Comparison of ENCODE assay signal across 19 mouse cellular contexts in genomic region chr13:107499296-107499695, GRCm38 (mm10).
"Had no signal": no experiment of that assay in that cellular context is flagged by ENCODE, and none has a peak within 500 bp of the region (broad histone marks: within the 10 kb centered on the region; RNA-seq: fewer than 3 reads in every experiment).

No protein-coding gene starts in this region.

- H3K4me2 ChIP-seq: limb, embryonic 12.5 days; limb, embryonic 15.5 days; liver, embryonic 13.5 days; lung, embryonic 14.5 days; midbrain, embryonic 12.5 days; midbrain, embryonic 15.5 days; neural tube, embryonic 13.5 days; stomach, embryonic 15.5 days had no signal

- H3K9me3 ChIP-seq: limb, embryonic 12.5 days; limb, embryonic 15.5 days; liver, embryonic 13.5 days; midbrain, embryonic 12.5 days; midbrain, embryonic 15.5 days; neural tube, embryonic 13.5 days; stomach, embryonic 15.5 days had no signal

- H3K9ac ChIP-seq: limb, embryonic 12.5 days; limb, embryonic 15.5 days; liver, embryonic 13.5 days; lung, embryonic 14.5 days; midbrain, embryonic 12.5 days; midbrain, embryonic 15.5 days; neural tube, embryonic 13.5 days; stomach, embryonic 15.5 days had no signal

- H3K4me1 ChIP-seq: limb, embryonic 15.5 days; liver, embryonic 13.5 days; stomach, embryonic 15.5 days had no signal

- H3K27ac ChIP-seq: kidney, postnatal 0 days; layer of hippocampus, adult 2 months; limb, embryonic 12.5 days; limb, embryonic 15.5 days; liver, embryonic 13.5 days; midbrain, embryonic 12.5 days; midbrain, embryonic 15.5 days; stomach, embryonic 15.5 days had no signal

- H3K4me3 ChIP-seq: layer of hippocampus, adult 2 months; limb, embryonic 12.5 days; limb, embryonic 15.5 days; liver, embryonic 13.5 days; midbrain, embryonic 12.5 days; midbrain, embryonic 15.5 days; myocyte; neural tube, embryonic 13.5 days; stomach, embryonic 15.5 days had no signal

- DNase-seq: kidney, adult 2 months; kidney, postnatal 25 days; layer of hippocampus, adult 9-11 months; liver, embryonic 13.5 days; lung, embryonic 14.5 days; retina, postnatal 1 day; right cerebral cortex, postnatal 25 days; spleen, adult 18-20 months; thymus, postnatal 25 days had no signal

- H3K36me3 ChIP-seq: limb, embryonic 12.5 days; limb, embryonic 15.5 days; liver, embryonic 13.5 days; midbrain, embryonic 12.5 days; midbrain, embryonic 15.5 days; neural tube, embryonic 13.5 days; stomach, embryonic 15.5 days had no signal

- ATAC-seq: intestine, postnatal 0 days; midbrain, embryonic 15.5 days had no signal

- H3K27me3 ChIP-seq: limb, embryonic 15.5 days; liver, embryonic 13.5 days; midbrain, embryonic 15.5 days; neural tube, embryonic 13.5 days; stomach, embryonic 15.5 days had no signal
